Mouse (Mus musculus): ENCODE data around the gene Crtc3. TPM values are rescaled to one million over a fixed set of nuclear protein-coding genes. Genes with fewer than 3 reads are reported as not detected.

The Crtc3 gene
- polyA plus RNA-seq, 1 experiment = 21.7 TPM

- WGBS = 81% methylated on average over 7 of the region's 7 CpGs
- Histone ChIP-seq H3K4me1 (ENCODE audit: control insufficient read depth, insufficient read depth, low read length) (no peaks in the 10 kb centered on the region), H3K27me3 (ENCODE audit: control insufficient read depth, insufficient read depth, low read length) (no peaks in the 10 kb centered on the region), H3K4me3 (replicated peaks; ENCODE audit: insufficient read depth, low read depth, low read length) (no peak overlapping the region), H3K27ac (ENCODE audit: insufficient read depth, low read length) (no peak overlapping the region)
- TF ChIP-seq CTCF (IDR thresholded peaks at IDR 0.05; ENCODE audit: borderline replicate concordance, insufficient read depth, low read depth, low read length) (no peak), POLR2A (IDR thresholded peaks at IDR 0.05; ENCODE audit: borderline replicate concordance, insufficient read depth, low read length) (no peak)
- no peak for DNase-seq
Observed at GRCm38 (mm10) chr7:80542139-80542831, 146.4 kb downstream of the Crtc3 start.

- no peak for TF ChIP-seq CTCF (IDR thresholded peaks at IDR 0.05; ENCODE audit: borderline replicate concordance, insufficient read depth, low read depth, low read length)
- TF ChIP-seq POLR2A (IDR thresholded peaks at IDR 0.05; ENCODE audit: borderline replicate concordance, insufficient read depth, low read length) = no peak
- DNase-seq = no peak
- Histone ChIP-seq H3K4me1 (ENCODE audit: control insufficient read depth, insufficient read depth, low read length) (no peaks in the 10 kb centered on the region), H3K4me3 (replicated peaks; ENCODE audit: insufficient read depth, low read depth, low read length) (no peak overlapping the region), H3K27ac (ENCODE audit: insufficient read depth, low read length) (no peak overlapping the region), H3K27me3 (ENCODE audit: control insufficient read depth, insufficient read depth, low read length) (no peaks in the 10 kb centered on the region)
- 69% methylated on average over 5 of the region's 5 CpGs for WGBS
Observed at GRCm38 (mm10) chr7:80539581-80539980, 149.1 kb downstream of the Crtc3 start.

Other genes with a start within 250 kb of the Crtc3 start
- 5.4 and 6.4 TPM in 2 replicates for gene Blm, start 153.8 kb downstream of the Crtc3 start, polyA plus RNA-seq (2012; rRNA removed)
- gene Iqgap1, start 137.1 kb upstream of the Crtc3 start, polyA plus RNA-seq (2012; rRNA removed) = 21.0 and 21.5 TPM in 2 replicates
- gene Zscan2, start 172.0 kb upstream of the Crtc3 start, polyA plus RNA-seq (2012; rRNA removed) = 8.6 and 10.2 TPM in 2 replicates
- 22.2 and 22.8 TPM in 2 replicates for gene Wdr73, start 212.4 kb upstream of the Crtc3 start, polyA plus RNA-seq (2012; rRNA removed)
- 9.8 and 10.9 TPM in 2 replicates for gene Nmb, start 216.2 kb upstream of the Crtc3 start, polyA plus RNA-seq (2012; rRNA removed)

Measured in cerebellum, adult 2 months (tissue).